Mouse (Mus musculus) lung, adult 2 months (tissue): Measurements from ENCODE around the gene Telo2.

Experiments used
- CTCF ChIP-seq: fragments of 200-500 bp; IDR thresholded peaks from 2 replicates; pipeline ENCODE4 v1.5.1; 2011; ENCODE audit warnings: mild to moderate bottlenecking, low read length, control low read depth; ENCODE audit not compliant: insufficient read depth
- POLR2A ChIP-seq: fragments of 200-500 bp; IDR thresholded peaks from 2 replicates; pipeline ENCODE4 v1.6.1; 2011; ENCODE audit warnings: low read depth, mild to moderate bottlenecking, control low read depth, low read length, borderline replicate concordance; ENCODE audit errors: extremely low read depth

DNA sequence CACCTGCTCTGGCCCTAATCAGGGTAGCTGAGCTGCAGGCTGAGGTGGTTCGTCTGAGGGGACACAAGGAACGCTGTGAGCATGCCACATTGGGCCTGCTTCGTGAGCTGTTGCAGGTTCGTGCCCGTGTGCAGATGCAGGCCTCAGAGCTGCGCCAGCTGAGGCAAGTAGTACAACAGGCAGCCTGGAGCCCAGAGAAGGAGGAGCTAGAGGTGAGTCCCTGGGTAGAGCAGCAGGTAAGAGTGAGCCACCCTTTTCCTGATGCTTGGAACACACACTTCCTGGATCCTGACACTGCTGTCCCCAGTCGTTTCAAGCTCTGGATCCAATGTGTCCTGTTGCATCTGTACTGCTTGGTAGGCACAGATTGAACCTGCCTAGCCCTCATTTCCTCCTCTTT is 47.6 kb upstream of the Telo2 start:
- TF ChIP-seq CTCF, result no peak
- no peak for TF ChIP-seq POLR2A
